Mouse (Mus musculus) spleen, postnatal 10 days (tissue): ENCODE measurements at regions not wholly inside any gene's neighbourhood (a gene's known extent, or its start where the extent isn't known, plus 50 kb on each side); places are given as distances from the start of the nearest gene placed in this dataset.
A peak's percentile ranks its signal among the peaks of the same experiment; 100 is the strongest.

Experiments
- DNase-seq, 2 experiments: peaks; one replicate each; pipeline ENCODE4 v3.0.0; 2021 to 2022; ENCODE audit warnings: low spot score in 2 of 2

DNA sequence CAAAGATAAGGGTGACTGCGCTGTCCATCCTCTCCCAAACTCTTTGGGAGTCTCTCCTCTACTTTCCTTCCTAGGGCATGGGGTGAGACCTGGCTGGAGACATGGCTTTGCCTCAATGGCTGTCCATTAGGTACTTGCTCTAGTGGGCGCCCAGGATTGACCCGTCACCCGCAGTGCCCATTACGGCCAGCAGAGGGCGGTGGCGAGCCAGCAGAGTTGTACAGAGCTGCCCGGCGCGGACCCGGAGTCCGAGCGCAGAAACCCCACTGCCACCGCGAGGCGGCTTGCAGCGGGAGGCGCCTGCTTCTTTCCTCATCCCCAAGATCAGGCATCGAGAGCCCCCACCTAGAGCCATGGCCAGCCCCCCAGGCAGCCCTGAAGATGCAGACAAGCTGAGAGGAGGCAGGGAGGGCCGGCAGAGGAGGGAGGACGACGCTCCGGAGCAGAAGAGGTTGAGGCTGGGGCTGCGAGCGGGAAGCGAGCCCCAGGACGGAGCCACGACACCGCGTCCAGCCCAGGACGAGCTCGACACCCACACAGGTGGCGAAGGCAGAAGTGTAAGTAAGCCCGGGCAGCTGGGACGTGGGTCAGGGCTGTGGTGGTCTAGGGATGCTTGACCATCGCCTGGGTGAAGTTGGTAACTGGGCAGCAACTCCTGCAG, 50.9 kb upstream of the Eef2kmt start:
- DNase-seq = peak; percentile 84 to 87
